Mouse (Mus musculus) E14TG2a.4 (cell line): ENCODE results near the gene Fez2.

Experiments
- CTCF ChIP-seq: conservative IDR thresholded peaks from 2 replicates; pipeline ENCODE4 v1.5.1; 2014; ENCODE audit warnings: low read length
- NANOG ChIP-seq: IDR thresholded peaks from 2 replicates; pipeline ENCODE4 v1.6.1; 2014; ENCODE audit warnings: borderline replicate concordance, low read length, mixed read lengths
- POU5F1 ChIP-seq: IDR thresholded peaks from 2 replicates; pipeline ENCODE4 v1.6.1; 2014; ENCODE audit warnings: low read length, borderline replicate concordance

DNA sequence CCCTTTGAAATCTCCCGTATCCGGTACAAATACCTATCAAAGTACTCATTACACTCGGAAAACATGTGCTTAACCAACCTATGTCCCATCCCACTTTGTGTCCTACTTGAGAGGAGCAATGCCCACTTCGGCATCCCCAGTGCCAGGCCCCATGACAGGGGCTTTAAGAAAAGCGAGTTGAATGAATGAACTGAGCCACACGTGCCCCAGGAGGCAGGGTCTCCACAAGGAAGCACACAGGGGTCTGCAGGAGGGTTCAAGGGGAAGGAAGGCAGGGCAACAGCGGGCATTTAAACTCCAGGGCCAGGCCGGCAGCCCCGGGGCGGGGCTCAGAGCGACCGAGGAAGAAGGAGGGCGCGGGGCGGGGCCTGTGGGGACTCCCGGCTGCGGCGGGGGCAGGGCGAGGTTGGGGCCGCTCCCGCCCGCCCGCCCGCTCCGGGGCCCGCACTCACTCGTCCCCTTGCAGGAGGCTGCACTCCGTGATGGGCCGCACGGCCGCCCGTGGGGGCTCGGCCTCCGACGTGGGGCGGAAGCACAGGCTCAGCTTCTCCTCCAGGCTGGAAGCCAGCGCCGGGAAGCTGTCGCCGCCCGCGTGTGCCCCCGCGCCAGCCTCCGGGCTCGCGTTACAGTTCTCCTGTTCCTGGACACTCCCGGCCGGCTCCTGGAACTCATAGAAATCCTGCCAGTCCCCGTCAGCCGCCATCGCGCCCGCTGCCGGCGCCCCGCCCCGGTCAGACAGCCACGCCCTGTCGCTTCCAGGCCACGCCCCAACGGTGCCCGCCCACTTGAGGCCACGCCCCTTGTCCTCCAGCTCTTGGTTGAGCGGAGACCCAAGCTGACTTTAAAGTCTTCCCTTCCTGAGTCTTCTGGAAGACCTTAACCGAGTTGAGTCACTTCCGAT, at the start of gene Fez2:
- TF ChIP-seq CTCF (no peak), NANOG (no peak), POU5F1 (no peak)
